Mouse (Mus musculus) MEL (cell line): Measurements from ENCODE around the gene Ostm1.

Source experiments
- CTCF ChIP-seq, 3 experiments: IDR thresholded peaks in 2 of 3; conservative IDR thresholded peaks in 1 of 3; 2 replicates each; pipeline ENCODE4 v1.5.1; 2011 to 2012; ENCODE audit warnings: low read length in 3 of 3, low read depth in 2 of 3, mild to moderate bottlenecking in 2 of 3, improper control_type of control experiment in 1 of 3, inconsistent platforms in 1 of 3, mixed read lengths in 1 of 3, moderate library complexity in 1 of 3; ENCODE audit not compliant: control insufficient read depth in 1 of 3, insufficient read depth in 1 of 3, poor library complexity in 1 of 3, severe bottlenecking in 1 of 3
- JUND ChIP-seq: IDR thresholded peaks from 2 replicates; pipeline ENCODE4 v1.6.1; 2011; ENCODE audit warnings: low read depth, mild to moderate bottlenecking, improper control_type of control experiment, low read length
- KAT2A ChIP-seq: conservative IDR thresholded peaks from 2 replicates; pipeline ENCODE4 v1.6.1; 2012; ENCODE audit warnings: low read depth, low read length, improper control_type of control experiment, inconsistent platforms
- MAFK ChIP-seq: IDR thresholded peaks from 2 replicates; pipeline ENCODE4 v1.6.1; 2011; ENCODE audit warnings: low read depth, mild to moderate bottlenecking, low read length, improper control_type of control experiment, borderline replicate concordance
- MYC ChIP-seq: IDR thresholded peaks from 2 replicates; pipeline ENCODE4 v1.6.1; 2011; ENCODE audit warnings: low read depth, mild to moderate bottlenecking, low read length, improper control_type of control experiment, moderate library complexity
- NELFE ChIP-seq: IDR thresholded peaks from 2 replicates; pipeline ENCODE4 v1.6.1; 2011; ENCODE audit warnings: low read depth, low read length, improper control_type of control experiment
- POLR2A ChIP-seq, 2 experiments: IDR thresholded peaks; 2 replicates each; pipeline ENCODE4 v1.6.1; 2011 to 2012; ENCODE audit warnings: low read length in 2 of 2, mild to moderate bottlenecking in 2 of 2, control low read depth in 1 of 2, improper control_type of control experiment in 1 of 2, low read depth in 1 of 2, moderate library complexity in 1 of 2; ENCODE audit not compliant: control insufficient read depth in 1 of 2, insufficient read depth in 1 of 2, poor library complexity in 1 of 2
- POLR2AphosphoS2 ChIP-seq: IDR thresholded peaks from 2 replicates; pipeline ENCODE4 v1.6.1; 2011; ENCODE audit warnings: low read length, improper control_type of control experiment
- TCF12 ChIP-seq: IDR thresholded peaks from 2 replicates; pipeline ENCODE4 v1.6.1; 2014; ENCODE audit warnings: low read depth, mild to moderate bottlenecking, inconsistent platforms, low read length, improper control_type of control experiment, moderate library complexity
- ZC3H11A ChIP-seq: IDR thresholded peaks from 2 replicates; pipeline ENCODE4 v1.6.1; 2012; ENCODE audit warnings: low read depth, mild to moderate bottlenecking, inconsistent platforms, low read length, improper control_type of control experiment
- ZNF384 ChIP-seq: IDR thresholded peaks from 2 replicates; pipeline ENCODE4 v1.6.1; 2012; ENCODE audit warnings: low read depth, mild to moderate bottlenecking, inconsistent platforms, low read length, improper control_type of control experiment

DNA sequence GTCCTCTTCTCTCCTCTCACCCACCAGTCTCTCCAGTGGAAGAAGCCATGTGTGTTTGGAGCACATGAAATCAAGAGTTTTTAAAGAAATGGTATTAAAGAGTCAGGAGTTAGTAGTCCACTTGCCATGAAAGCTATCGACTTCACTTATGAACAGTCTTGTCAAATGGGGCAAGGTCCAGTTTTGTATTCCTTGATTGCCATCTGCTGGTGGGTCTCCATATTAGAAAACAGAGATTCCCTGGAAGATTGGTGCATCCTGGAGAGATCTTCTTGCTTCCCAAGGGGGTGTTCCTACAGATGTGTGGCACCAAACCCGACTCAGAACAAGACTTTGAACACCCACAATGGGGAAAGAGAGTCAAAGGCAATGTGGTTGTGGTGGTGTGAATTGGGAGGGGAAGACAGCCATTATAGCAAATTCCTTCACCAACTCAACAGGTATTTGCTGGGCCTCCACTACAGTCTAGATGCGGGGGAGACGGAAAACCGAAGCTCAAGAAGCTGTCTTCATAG is 151.0 kb downstream of the Ostm1 start:
- TF ChIP-seq KAT2A (no peak), ZC3H11A (peak; percentile 43; the same call in 1 of the 2 replicates), CTCF (IDR thresholded peaks at IDR 0.05 in 2 of 3, conservative IDR thresholded peaks at IDR 0.05 in 1 of 3; ENCODE audit: control insufficient read depth in 1 of 3, insufficient read depth in 1 of 3, low read depth in 2 of 3, low read length in 3 of 3, poor library complexity in 1 of 3, severe bottlenecking in 1 of 3) (peak in 1 of 3 experiments; percentile 44; a peak in 2 of 6 replicates), POLR2A (IDR thresholded peaks at IDR 0.05; ENCODE audit: control insufficient read depth in 1 of 2, insufficient read depth in 1 of 2, low read depth in 1 of 2, low read length in 2 of 2, poor library complexity in 1 of 2) (no peak), MAFK (no peak), JUND (no peak), MYC (no peak), TCF12 (no peak), NELFE (no peak), ZNF384 (no peak), POLR2AphosphoS2 (no peak)
